Mouse (Mus musculus) cerebellum, adult 2 months (tissue): Measurements from ENCODE around the gene Cnot3. TPM values are rescaled to one million over a fixed set of nuclear protein-coding genes. Genes with fewer than 3 reads are reported as not detected.

Experiments
- DNase-seq, 2 experiments: peaks; one replicate each; pipeline ENCODE4 v3.0.0; 2021
- H3K27ac ChIP-seq: fragments of 200-500 bp; 2 replicates; pipeline ENCODE4 v1.5.1; 2012; ENCODE audit warnings: low read length, control low read depth, inconsistent platforms; ENCODE audit not compliant: insufficient read depth
- H3K27me3 ChIP-seq: fragments of 200-500 bp; 2 replicates; pipeline ENCODE4 v1.6.1; 2012; ENCODE audit warnings: inconsistent platforms, mild to moderate bottlenecking, low read length, moderate library complexity; ENCODE audit not compliant: control insufficient read depth, insufficient read depth
- H3K4me1 ChIP-seq: fragments of 200-500 bp; 2 replicates; pipeline ENCODE4 v1.6.1; 2011; ENCODE audit warnings: low read length; ENCODE audit not compliant: control insufficient read depth, insufficient read depth
- H3K4me3 ChIP-seq: fragments of 200-500 bp; replicated peaks from 2 replicates; pipeline ENCODE3; 2011; ENCODE audit warnings: mild to moderate bottlenecking, low read depth, low read length, control low read depth; ENCODE audit not compliant: insufficient read depth
- CTCF ChIP-seq: fragments of 200-500 bp; IDR thresholded peaks from 2 replicates; pipeline ENCODE4 v1.5.1; 2011; ENCODE audit warnings: low read depth, mild to moderate bottlenecking, control low read depth, low read length, moderate library complexity, borderline replicate concordance; ENCODE audit not compliant: insufficient read depth
- POLR2A ChIP-seq: fragments of 200-500 bp; IDR thresholded peaks from 2 replicates; pipeline ENCODE4 v1.6.1; 2011; ENCODE audit warnings: low read length, control low read depth, borderline replicate concordance; ENCODE audit not compliant: insufficient read depth
- WGBS: fragments of 180-500 bp; shearing (Covaris S2); methylation state at CpG from one replicate; pipeline ENCODE4 v1.1.7; 2018; 5-methylcytosine and 5-hydroxymethylcytosine counted together
- polyA plus RNA-seq: library from polyadenylated mRNA; depleted of rRNA; stranded (reverse); fragments of >200 nt; gene quantifications from 2 replicates; pipeline ENCODE4 v1.2.3, GENCODE M21; 2012

The Cnot3 gene
- polyA plus RNA-seq, 1 experiment, result 60.9 TPM

DNA sequence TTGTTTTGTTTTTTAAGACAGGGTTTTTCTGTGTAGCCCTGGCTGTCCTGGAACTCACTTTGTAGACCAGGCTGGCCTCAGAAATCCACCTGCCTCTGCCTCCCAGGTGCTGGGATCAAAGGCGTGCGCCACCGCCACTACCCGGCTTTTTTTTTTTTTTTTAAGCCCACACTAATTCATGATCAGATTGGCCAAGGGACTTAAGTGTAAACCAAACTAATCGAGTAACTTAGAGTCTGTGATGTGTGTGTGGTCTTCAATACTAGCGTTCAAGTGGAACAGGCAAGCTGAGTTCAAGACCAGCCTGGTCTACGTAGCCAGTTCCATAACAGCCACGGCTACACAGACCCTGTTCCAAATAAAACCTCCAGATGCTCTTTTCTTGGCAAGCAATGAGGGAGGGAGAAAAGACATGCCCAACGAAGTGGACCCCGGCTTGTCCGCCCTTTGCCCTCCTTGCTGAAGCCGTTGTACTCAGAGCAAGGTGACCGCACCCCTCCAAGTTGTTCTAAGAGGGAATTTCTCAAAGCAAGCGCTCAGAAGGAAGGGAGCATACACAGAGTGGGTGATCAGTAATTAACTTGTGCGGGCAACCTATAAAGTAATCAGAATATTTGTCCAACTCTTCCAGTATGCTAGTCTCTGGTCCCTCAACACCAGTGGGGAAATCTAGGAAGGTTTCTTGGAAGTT, 19.6 kb downstream of the Cnot3 start:
- Histone ChIP-seq H3K27ac (no peak overlapping the region), H3K27me3 (no peaks in the 10 kb centered on the region), H3K4me3 (peak overlapping the region; percentile 75), H3K4me1 (no peaks in the 10 kb centered on the region; the same call in 1 of the 2 replicates)
- DNase-seq, result no peak
- no peak for TF ChIP-seq POLR2A
- no peak for TF ChIP-seq CTCF
- 22% methylated on average over 15 of the region's 15 CpGs for WGBS

- DNase-seq, result peak; percentile 96 to 99
- TF ChIP-seq CTCF, result no peak
- TF ChIP-seq POLR2A, result peak; percentile 88; the same call in 1 of the 2 replicates
- WGBS, result 2% methylated on average over 45 of the region's 45 CpGs
- Histone ChIP-seq H3K4me1 (no peaks in the 10 kb centered on the region; the same call in 1 of the 2 replicates), H3K4me3 (peak within 1 kb of the TSS; percentile 75), H3K27ac (peak within 1 kb of the TSS; percentile 51), H3K27me3 (no peaks in the 10 kb centered on the region)
These were observed 20.4 kb downstream of the Cnot3 start, which contains the start of gene Leng1 for GRCm38 (mm10) chr7:3665215-3666114. Gene Leng1, minus strand, starts transcription at chr7:3665840.

DNA sequence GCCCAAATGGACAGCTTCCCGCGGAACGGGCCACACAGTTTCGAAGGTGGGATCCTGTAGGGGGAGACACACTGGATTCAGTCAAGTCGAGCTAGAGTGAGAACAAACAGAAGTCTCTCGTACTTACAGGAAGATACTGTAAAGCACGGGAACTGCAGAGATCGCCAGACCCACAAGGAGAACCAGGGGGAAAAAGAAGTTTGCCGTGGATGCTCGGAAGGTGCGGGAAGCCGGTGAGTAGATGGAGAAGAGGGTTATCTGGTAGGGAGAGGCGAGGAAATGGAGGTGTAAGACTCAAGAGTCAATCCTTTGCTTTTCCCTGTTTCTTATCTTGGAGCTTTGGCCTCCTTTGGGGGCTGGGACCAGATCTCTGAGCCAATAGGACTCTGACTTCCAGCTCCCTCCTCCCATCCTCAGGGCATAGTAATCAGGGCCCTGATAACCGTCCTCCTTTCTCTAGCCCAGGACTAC, 21.9 kb downstream of the Cnot3 start:
- H3K27me3 ChIP-seq, result no peaks in the 10 kb centered on the region
- no peak for DNase-seq
- no peak overlapping the region for H3K27ac ChIP-seq
- no peak overlapping the region for H3K4me3 ChIP-seq
- WGBS, result 27% methylated on average over 14 of the region's 14 CpGs
- H3K4me1 ChIP-seq, result no peaks in the 10 kb centered on the region; the same call in 1 of the 2 replicates
- no peak for TF ChIP-seq POLR2A
- TF ChIP-seq CTCF, result no peak

- Histone ChIP-seq H3K27me3 (no peaks in the 10 kb centered on the region), H3K4me1 (no peaks in the 10 kb centered on the region), H3K27ac (no peak overlapping the region), H3K4me3 (no peak overlapping the region)
- peak; percentile 90 for TF ChIP-seq CTCF
- TF ChIP-seq POLR2A, result no peak
- WGBS, result 63% methylated on average over 10 of the region's 10 CpGs
- DNase-seq, result peak; percentile 77 to 86
These were observed 29.6 kb downstream of the Cnot3 start for GRCm38 (mm10) chr7:3674507-3675227.

DNA sequence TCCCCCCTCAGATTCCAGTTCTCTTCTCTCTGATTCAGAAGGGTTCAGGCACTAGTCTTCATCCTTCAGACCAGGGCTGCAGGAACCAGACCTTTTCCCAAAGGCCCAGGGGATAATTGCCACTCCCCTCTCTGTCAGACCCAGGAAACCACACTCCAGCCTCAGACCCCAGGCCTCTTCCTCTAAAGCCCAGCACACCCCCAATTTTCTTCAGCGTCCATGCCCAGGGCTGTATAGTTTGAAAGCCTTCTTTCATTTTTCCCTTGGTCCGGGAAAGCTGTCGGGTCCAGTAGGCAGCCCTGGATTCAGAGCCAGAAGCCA, 30.1 kb downstream of the Cnot3 start:
- 79% methylated on average over 3 of the region's 3 CpGs for WGBS
- no peak for TF ChIP-seq POLR2A
- TF ChIP-seq CTCF, result no peak

DNA sequence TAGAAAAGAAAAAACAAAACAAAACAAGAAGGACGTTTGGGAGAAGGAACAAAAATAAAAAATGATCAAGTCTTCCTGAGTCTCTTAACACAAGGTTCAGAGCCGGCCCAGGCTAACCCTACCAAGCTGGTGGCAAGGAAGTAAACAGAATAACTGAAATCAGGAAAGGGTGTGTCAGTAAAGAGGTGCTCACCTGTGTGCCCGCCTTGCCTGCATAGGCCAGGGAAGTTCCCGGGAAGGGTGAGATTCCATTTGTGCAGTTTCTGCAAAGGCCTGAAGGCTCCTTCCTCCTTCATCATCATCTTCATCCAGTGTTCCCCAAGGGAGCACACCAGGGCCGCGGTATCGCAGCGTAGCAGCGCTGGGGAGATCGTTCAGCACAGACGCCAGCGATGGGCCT, 31.3 kb downstream of the Cnot3 start:
- 85% methylated on average over 12 of the region's 12 CpGs for WGBS
- H3K4me1 ChIP-seq, result no peaks in the 10 kb centered on the region
- no peak overlapping the region for H3K4me3 ChIP-seq
- no peak overlapping the region for H3K27ac ChIP-seq
- DNase-seq, result no peak
- TF ChIP-seq CTCF, result no peak
- no peak for TF ChIP-seq POLR2A
- H3K27me3 ChIP-seq, result no peaks in the 10 kb centered on the region

More for the DNA sequence above, 30.1 kb downstream of the Cnot3 start:
- Histone ChIP-seq H3K4me1 (no peaks in the 10 kb centered on the region), H3K4me3 (no peak overlapping the region), H3K27ac (no peak overlapping the region), H3K27me3 (no peaks in the 10 kb centered on the region)
- no peak for DNase-seq

DNA sequence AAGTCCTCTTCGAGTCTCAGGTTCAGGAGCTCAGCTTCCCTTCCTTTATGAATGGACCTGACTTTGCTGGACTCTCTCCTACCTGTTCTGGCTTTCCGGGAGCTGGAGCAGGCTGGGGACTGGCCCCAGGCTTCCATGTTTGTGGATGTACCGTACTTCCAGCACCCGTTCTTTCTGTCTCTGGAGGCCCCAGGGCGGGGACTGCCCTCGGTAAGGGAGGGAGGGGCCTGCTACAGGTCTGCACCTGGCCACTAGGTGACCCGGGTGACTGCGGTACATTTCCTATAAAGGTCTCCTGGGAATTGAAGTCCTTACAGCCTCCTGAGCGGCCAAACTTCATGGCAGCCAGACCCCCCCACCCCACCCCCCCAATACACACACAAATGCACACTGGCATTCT, 32.3 kb downstream of the Cnot3 start, which contains the start of gene Tmc4:
TSS of gene Tmc4 (minus strand) at position 212 of the 400 bp plus-strand sequence.
- DNase-seq, result no peak
- Histone ChIP-seq H3K27ac (no peak within 1 kb of the TSS), H3K27me3 (no peaks in the 10 kb centered on the region), H3K4me3 (no peak within 1 kb of the TSS), H3K4me1 (no peaks in the 10 kb centered on the region)
- TF ChIP-seq POLR2A, result no peak
- TF ChIP-seq CTCF, result no peak
- WGBS, result 54% methylated on average over 9 of the region's 9 CpGs
